Mouse (Mus musculus): ENCODE measurements around the gene Auh.

Gene Auh

DNA sequence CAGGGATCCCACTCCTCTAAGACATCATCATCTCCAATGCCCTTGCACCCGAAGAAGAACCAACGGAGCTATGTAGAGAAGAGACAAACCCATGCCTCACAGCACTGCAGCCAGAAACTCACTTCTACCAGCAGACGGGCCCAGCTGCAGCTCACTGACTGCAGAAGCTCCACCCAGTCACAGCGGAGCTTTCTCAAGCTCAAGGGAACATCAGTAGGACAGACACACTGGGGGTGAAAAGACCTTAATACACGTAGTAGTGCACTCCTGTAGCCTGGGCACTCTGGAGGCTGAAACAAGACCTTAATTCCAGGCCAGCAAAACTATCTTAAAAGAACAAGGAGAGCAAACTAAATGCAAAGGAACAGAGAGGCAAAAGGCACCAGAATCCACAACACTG is 5.0 kb downstream of the Auh start:
- DNase-seq (ENCODE audit: extremely low spot score, low read depth, low spot score), result no peak

DNA sequence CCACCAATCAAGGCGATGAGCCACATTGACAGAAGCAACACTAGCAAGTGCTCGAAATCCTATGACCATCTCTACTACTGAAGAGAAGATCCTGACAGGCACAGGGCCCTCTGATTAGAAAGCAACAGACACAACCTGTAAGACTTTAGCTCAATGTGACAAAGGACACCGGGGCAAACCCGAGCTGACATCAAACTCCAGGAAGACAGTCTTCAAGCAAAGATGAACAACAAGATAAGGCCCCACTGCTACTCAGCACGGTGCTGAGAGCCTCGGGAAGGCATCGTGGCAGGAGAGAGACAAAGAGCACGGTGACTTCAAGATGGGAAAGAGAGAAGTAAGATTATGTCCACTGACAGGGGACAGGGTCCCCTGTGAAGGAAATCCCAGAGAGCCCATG is 7.5 kb downstream of the Auh start:
- no peak for DNase-seq (ENCODE audit: extremely low spot score, low read depth, low spot score)

DNA sequence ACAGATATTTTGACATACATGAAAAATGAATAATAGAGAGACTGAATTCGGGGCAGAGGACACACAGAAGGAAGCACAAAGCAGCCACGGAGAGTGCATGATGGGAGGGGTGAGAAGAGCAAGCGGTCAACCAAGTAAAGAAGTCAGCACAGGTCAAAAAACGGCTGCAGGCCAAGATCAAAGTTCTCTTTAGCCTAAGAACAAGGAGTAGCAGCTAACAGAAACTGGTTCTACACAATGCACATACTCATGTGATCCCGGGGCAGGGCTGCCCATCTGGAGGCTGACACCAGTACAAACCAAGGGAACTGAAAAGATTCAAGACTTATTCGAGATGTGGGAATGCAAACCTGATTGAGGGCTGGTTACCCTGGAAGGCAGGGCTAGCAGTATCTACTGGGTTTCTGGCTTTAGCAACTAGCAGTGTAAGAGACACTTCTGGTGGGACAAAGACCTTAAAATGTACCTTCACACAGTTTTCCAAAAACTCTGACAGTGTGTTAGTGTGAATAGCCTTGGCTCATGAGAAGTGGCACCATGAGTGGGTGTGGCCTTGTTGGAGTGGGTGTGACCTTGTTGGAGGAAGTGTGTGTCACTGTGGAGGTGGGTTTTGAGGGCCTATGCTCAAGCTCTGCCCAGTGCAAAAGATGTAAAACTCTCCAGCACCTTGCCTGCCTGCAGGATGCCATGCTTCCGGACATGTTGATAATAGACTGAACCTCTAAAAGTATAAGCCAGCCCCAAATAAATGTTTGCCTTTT is 8.2 kb downstream of the Auh start:
- DNase-seq (ENCODE audit: extremely low spot score, low read depth, low spot score), result no peak

DNA sequence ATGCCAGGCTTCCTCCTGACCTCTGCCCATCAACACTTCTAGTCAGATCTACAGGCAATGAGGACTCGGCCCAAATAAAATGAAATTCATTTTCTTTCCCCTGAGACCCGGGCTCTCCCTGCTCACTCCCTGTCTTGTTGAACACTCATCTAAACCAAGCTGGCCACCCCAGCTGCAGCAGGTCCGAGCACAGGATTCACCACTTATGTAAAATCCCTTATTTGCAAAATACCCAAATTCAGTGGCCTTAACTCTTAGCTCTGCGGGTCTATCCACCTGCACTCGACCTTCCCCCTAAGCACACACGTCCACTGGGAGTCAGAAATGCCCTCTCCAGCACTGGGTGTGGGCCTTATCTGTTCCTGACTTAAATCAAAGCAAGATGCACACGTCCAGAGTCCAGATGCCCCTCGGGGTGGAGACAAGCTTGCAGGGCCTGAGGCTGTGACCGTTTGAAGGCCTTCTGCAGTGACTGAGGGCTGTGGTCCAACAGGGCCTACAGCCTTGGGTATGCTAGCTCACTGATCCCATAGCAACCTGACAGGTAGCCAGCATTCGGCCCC is 9.6 kb downstream of the Auh start:
- DNase-seq (ENCODE audit: extremely low spot score, low read depth, low spot score), result no peak

DNA sequence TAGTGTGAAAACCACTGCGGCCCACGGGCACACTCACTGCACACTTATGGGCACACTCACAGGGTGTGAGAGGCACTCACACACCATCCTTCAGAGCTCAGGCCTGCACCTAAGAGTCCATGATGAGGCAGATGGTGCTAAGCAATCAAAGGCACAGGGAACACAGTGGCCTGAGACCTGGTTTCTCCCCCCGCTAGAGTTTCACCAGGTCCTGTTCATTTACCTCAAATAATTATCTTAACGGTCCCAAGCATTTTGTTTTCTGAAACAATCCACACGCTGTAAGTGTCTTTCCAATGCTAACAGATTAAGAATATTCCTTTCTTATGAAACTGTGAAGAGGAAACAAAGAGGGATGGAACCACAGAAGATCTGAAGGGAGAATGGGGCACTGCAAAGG is 11.1 kb downstream of the Auh start:
- DNase-seq (ENCODE audit: extremely low spot score, low read depth, low spot score), result no peak

DNA sequence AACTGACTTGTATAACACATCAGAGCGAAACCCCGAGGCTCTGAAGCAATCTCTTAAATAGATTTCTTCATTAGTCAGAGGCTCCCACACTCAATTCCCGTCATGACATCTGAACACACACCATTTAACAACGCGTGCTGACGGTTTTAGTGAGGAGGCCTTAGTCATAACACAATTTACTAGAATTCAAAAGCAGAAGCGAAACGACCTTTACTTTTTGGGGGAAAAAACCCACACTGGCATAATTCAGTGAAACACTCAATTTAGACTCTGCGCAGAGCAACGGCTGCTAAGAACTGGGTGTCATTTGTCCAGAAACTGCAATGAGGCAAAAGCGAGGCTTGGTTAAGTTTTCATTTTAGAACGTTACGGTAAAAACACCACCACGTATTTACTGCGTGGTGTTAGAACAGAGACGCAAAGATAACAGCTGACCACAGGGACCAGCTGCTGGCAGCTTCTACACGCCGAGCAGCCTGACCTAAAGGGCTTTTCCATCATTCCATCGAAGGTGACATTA is 14.8 kb downstream of the Auh start:
- no peak for DNase-seq (ENCODE audit: extremely low spot score, low read depth, low spot score)

DNA sequence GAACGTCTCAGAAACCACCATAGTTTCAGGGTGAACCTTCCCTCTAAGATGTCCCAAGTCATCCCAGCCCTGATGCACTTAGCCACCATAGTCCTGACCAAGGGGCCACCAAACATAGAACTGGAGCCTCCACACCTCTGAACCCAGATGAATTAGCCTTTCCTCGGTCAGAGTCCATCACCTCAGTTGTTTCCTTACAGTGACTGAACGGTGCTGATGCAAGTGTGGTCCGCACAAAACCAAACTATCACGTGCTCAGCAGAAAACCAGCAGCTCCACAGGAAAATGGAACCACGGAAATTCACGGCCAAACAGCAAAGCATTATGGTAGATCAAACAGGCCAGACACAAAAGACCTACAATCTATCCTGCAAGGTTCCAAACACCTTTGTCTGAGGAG is 15.6 kb downstream of the Auh start:
- no peak for DNase-seq (ENCODE audit: extremely low spot score, low read depth, low spot score)

DNA sequence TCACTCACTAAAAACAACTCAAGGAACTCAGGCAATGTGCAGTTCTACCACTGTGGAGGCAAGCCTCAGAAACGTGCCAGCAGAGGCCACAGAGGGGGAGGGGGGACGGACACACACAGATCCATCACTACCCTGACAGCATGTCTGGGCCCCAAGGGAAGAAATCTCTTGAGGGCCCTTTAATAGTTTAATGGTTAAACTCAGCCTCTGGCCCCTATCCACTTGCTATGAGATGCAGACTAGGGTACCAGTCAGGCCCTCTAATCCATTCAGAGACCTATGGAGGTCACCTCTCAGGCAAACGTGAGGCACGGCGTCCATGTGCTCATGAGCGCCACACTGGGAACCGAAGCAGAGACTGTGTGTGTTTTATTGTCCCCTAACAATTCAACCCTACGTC is 17.0 kb downstream of the Auh start:
- no peak for DNase-seq (ENCODE audit: extremely low spot score, low read depth, low spot score)

DNA sequence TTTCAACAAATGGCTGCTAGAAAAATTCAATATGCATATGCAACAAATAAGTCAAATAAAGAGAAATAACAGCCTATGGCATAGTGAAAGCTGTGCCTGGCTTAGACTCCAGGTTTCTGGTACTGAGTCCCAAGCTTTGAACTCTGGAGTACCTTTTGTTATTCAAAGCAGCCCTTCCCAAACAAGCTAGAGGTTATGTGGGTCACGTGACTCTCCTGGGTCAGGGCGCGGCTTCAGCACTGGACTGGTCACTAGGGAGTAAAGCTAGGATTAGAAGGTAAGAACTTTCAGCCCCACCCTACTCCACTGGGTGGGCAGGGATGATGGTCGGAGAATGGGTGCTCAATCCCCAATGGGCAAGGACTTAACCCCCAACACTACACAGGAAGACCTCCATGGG is 18.2 kb downstream of the Auh start:
- DNase-seq (ENCODE audit: extremely low spot score, low read depth, low spot score), result no peak

DNA sequence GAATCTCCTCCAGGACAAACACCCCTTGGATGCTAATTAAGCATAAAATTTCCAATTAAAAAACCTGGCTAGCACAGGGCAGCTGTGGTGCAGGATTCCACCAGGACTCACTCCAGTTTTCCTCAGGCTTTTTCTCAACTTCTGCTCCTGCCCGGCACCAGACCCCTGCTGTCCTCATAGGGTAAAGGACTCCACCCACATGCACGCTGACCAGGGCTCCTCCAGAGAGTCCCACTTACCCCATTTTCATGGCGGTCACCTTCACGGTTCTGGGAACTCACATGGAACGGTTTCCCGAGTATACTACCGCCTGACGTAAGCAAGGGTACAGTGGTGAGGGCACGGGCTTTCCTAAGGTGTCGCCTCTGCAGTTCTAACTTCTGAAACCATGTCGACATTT is 23.2 kb downstream of the Auh start:
- no peak for DNase-seq (ENCODE audit: extremely low spot score, low read depth, low spot score)

DNA sequence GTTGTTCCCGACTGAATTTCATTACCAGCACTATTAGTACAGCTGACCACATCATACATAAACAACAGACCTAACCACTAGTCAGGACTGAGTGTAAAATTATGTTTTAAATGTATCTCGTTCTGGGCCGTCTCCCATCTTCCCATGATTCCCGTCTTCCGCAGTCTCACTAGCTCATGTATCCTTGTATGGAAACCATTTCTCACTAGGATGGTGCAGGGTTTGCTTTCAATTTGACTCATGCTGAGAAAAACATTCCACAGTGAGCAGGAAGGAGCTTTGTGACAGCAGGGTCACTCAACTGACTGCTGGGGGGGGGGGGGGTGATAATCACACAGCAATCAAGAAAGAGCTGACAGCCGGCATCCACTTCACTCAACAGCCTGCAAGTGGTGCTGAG is 25.3 kb downstream of the Auh start:
- no peak for DNase-seq (ENCODE audit: extremely low spot score, low read depth, low spot score)

DNA sequence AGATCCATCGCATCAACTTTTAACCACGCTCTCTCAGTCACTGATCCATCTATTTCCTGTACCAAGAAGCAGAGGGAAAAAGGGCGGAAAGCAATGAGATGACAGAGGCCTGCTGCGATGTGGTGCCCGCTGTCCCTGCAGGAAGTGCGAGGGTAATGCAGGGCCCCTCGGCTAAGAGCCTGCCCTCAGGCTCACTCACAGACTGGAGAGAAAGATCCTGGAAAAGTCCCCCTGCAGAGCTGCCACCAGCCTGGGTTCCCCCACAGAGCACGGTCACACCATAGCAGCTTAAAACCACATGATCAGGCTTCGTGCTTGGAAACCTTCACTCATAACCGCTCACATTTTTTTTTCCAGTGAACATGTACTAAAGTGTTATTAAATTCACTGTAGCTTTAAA is 25.7 kb downstream of the Auh start:
- DNase-seq (ENCODE audit: extremely low spot score, low read depth, low spot score), result no peak

DNA sequence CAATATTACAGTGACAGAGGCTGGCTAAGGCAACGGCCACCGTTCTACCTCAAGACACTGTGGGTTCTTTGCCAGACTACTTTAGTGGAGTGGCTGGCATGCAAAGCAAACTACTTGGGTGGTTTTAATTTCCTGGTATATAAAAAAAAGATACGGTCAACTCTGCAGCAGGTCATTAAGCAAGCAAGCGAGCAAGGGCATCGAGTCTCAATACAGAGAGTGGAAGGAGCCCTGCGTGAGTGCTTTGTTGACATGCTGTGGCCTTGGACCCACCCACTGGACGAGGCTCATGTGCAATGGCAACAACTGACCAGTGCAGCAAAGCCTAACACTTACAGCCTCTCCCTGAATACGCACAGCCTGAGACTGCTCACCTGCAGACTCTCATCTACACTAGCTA is 27.0 kb downstream of the Auh start:
- no peak for DNase-seq (ENCODE audit: extremely low spot score, low read depth, low spot score)

DNA sequence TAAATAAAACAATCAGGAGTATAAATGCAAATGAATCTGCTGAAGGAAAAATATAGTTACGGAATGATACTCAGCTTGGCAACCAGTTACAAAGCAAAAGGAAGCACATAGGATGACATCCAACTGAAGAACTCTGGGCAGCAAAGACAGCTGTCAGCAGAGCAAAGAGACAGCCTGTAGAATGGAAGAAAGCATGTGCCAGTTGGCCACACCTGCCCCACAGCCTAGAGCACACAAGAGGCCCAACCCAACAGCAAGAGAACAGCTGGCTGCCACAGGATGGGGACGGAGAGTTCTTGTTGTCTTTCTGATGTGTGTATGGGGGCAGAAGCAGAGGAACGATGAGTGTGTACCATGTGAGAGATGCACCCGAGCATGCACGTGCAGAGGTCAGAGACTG is 29.8 kb downstream of the Auh start:
- no peak for DNase-seq (ENCODE audit: extremely low spot score, low read depth, low spot score)

DNA sequence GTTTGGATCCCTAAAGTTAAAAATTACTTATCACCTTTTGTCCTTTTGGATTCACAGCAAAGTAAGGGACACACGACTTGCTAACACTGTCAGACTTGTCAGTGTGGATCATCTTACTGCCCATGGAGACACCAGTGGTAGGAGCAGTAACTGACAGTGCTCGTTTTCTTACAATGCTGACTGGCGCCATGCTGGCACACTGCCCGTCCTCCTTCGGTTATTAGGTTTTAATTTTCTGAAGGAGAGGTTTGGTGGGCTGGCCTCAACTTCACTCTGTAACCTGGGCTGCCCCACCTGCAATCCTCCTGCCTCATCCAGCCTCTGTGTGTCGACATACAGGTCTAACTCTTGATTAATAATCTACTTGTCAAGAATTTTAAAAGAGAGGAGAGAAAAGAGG is 31.7 kb downstream of the Auh start:
- DNase-seq (ENCODE audit: extremely low spot score, low read depth, low spot score), result no peak

DNA sequence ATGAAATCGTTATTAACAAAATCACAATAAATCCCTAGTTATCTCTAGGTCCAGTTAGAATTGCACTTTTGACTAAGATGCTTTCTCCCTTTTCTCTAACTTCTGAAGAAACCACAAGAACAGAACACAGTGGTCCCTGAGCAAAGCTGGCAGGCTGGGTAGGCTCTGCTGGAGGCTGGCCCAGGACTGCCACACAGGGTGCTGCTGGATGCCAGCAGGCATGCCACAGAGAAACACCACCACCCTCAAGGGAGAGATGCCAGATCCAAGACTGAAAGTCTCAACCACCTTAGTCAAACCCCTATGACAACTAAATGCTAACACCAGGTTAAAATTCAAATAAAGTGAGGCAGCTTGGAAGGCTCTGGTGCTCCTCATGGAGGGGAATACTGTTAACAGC is 36.7 kb downstream of the Auh start:
- DNase-seq (ENCODE audit: extremely low spot score, low read depth, low spot score), result no peak

DNA sequence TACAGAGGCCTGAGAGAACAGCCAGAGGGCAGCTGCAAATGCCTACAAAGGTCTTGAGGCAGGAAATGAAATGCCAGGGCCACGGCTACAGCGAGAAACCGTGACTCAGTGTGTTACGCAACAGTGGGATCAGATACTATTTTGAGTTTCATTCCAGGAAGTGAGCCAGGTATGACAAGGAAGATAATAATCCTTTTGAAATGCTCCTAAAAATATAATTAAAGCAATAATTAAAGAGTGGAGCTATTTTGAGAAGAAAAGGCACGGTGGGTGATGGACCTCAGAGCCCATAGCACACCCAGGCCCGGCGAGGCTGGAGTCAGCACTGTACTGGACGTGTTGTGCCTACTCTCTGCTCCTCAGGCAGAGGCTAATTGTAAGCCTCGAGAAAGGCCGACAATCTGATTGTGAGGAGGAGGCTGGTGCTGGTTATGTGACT is 37.4 kb downstream of the Auh start:
- no peak for DNase-seq (ENCODE audit: extremely low spot score, low read depth, low spot score)

DNA sequence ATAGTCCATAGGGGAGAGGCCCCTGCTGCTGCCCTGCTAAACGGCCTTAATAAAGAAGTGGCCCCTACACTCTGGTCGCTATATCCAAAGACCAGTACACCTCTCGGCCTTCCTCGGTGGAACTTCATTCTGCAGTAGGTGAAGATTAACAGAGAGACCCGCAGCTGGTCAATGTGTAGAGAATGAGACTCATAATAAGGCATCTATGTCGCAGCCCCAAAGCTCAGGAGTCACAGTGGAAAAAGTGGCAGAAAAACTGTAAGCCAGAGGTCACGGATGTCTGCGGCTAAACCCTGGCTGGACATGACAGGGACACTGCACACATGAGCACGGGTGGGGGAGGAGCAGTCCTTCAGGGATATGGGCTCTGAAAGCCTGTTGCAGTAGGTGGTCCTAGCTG is 39.2 kb downstream of the Auh start:
- DNase-seq (ENCODE audit: extremely low spot score, low read depth, low spot score), result no peak

DNA sequence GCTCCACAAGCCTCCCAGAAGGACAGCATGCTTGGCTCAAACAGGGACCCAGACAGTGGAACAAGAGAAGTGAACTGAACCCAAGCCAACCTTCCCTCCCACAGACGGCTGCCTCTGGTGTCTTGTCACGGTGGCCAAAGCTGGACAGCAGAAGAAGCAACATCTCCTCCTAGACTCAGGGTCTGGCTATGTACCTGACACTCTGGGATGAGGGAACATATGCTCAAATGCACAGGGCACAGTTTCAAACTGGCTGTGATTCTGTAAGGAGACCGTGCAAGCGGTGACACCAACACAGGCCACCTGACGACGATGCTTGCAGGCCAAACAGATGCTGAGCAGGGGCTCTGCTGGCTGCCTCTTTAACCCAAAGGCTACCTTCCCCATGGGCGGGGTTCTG is 42.7 kb downstream of the Auh start:
- DNase-seq (ENCODE audit: extremely low spot score, low read depth, low spot score), result no peak

DNA sequence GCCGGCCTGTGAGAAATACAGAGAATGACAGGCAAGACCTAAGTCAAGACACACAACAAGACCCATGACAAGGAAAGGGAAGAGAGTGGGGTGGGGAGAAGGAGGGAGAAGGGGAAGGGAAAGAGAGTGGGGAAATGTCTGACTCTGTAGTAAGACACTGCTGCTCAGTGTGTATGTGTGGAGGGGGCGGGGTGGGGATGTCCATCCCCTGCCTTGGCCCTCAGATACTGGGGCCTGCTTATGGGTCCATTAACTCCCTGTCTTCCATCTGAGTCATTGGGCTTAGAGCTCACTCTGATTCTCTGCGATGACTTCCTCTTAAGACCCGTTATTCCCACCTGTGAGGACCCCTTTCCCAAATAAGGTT is 45.5 kb downstream of the Auh start:
- DNase-seq (ENCODE audit: extremely low spot score, low read depth, low spot score), result no peak

DNA sequence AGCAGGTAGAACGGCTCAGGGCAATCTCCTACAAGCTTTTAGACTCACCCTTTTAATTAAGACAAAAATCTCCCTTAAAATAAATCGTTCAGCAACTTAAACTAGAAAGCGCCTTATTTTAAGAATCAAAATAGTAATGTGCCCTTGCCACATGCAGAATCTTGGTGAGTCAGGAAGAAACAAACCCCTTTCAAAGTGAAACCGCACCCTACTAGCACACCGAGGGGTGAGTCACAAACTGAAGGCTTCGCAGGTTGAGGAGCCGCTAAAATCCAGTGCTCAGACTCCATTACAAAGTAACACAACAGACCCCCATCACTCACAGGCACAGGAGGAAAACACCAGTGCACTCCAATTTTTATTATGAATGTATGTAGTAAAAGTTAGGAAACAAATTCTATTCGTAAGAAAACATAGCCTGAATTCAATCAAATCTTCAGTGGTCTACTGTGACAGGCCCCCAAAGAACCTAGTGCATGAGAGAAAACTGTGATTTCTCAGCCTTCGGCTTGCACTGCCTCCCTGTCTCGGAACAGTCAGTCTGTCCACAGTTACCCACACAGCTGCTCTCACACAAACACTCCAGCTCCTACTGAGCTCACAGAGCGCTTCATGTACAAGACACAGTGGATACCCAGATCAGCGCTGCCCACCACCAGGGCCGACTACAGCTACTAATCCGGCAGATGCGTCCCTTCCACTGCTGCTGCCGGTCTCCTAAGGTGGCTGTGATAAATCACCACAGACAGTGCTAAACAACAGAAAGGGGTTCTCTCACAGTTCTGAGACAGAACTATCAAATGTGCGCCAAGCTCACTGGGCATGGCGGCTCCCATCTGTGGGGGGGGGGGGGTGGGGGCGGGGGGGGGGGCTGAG is 46.2 kb downstream of the Auh start:
- DNase-seq (ENCODE audit: extremely low spot score, low read depth, low spot score), result no peak

DNA sequence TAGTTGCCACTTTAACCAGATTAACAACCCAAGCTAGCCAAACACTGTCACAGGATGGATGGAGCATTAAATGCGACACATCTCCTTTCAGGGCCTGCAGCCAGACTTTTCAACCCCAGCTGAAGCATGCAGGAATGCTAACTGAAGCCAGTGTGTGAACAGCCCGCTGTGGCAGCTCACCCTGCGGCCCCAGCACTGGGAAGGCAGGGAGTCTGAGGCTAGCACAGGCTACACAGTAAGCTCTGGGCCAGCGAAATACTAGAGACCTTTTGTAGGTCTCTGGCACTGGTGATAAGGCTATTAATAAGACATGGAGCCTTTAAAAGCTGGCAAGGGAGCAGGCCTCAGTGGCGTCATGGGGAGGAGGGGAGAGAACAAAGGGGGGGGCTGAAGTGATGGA is 49.1 kb downstream of the Auh start:
- DNase-seq (ENCODE audit: extremely low spot score, low read depth, low spot score), result no peak

All from hindlimb bud, embryonic 11.5 days (tissue).